Mouse (Mus musculus): ENCODE results near the gene Ackr2. TPM values are rescaled to one million over a fixed set of nuclear protein-coding genes. Genes with fewer than 3 reads are reported as not detected.

Gene Ackr2
- polyA plus RNA-seq, 1 experiment from 2014 or later: 0.89 TPM

- Histone ChIP-seq H3K4me2 (ENCODE audit: low read depth, low read length) (no peak overlapping the region), H3K27me3 (replicated peaks; ENCODE audit: control insufficient read depth, insufficient read depth, low read length) (no peaks in the 10 kb centered on the region), H3K9me3 (ENCODE audit: control insufficient read depth, low read length) (no peaks in the 10 kb centered on the region), H3K4me1 (ENCODE audit: control insufficient read depth, insufficient read depth, low read length) (no peaks in the 10 kb centered on the region), H3K36me3 (ENCODE audit: control insufficient read depth, insufficient read depth, low read length) (no peaks in the 10 kb centered on the region), H3K4me3 (ENCODE audit: low read depth, low read length) (no peak overlapping the region), H3K27ac (replicated peaks; ENCODE audit: low read depth, low read length) (no peak overlapping the region), H3K9ac (ENCODE audit: low read depth, low read length) (no peak overlapping the region)
- 80% methylated on average over 4 of the region's 4 CpGs for WGBS
- DNase-seq (ENCODE audit: low spot score) (no peak), ATAC-seq (ENCODE audit: low read depth) (no peak)
Measured at GRCm38 (mm10) chr9:121905556-121906185, 7.5 kb downstream of the Ackr2 start.

GRCm38 (mm10) chr9:121906456-121906855 is 8.3 kb downstream of the Ackr2 start:
- no peak overlapping the region for H3K4me2 ChIP-seq (ENCODE audit: low read depth, low read length)
- H3K4me3 ChIP-seq (ENCODE audit: low read depth, low read length): no peak overlapping the region
- no peak overlapping the region for H3K27ac ChIP-seq (replicated peaks; ENCODE audit: low read depth, low read length)
- DNase-seq (ENCODE audit: low spot score) (no peak), ATAC-seq (ENCODE audit: low read depth) (no peak)
- H3K27me3 ChIP-seq (replicated peaks; ENCODE audit: control insufficient read depth, insufficient read depth, low read length): no peaks in the 10 kb centered on the region
- 77% methylated on average over 5 of the region's 5 CpGs for WGBS
- no peaks in the 10 kb centered on the region for H3K4me1 ChIP-seq (ENCODE audit: control insufficient read depth, insufficient read depth, low read length)
- H3K9ac ChIP-seq (ENCODE audit: low read depth, low read length): no peak overlapping the region
- H3K9me3 ChIP-seq (ENCODE audit: control insufficient read depth, low read length): no peaks in the 10 kb centered on the region
- no peaks in the 10 kb centered on the region for H3K36me3 ChIP-seq (ENCODE audit: control insufficient read depth, insufficient read depth, low read length)

- Histone ChIP-seq H3K27ac (replicated peaks; ENCODE audit: low read depth, low read length) (no peak overlapping the region), H3K4me2 (ENCODE audit: low read depth, low read length) (no peak overlapping the region), H3K9me3 (ENCODE audit: control insufficient read depth, low read length) (no peaks in the 10 kb centered on the region), H3K4me1 (ENCODE audit: control insufficient read depth, insufficient read depth, low read length) (no peaks in the 10 kb centered on the region), H3K27me3 (replicated peaks; ENCODE audit: control insufficient read depth, insufficient read depth, low read length) (no peaks in the 10 kb centered on the region), H3K9ac (ENCODE audit: low read depth, low read length) (no peak overlapping the region), H3K4me3 (ENCODE audit: low read depth, low read length) (no peak overlapping the region), H3K36me3 (ENCODE audit: control insufficient read depth, insufficient read depth, low read length) (no peaks in the 10 kb centered on the region)
- 69% methylated on average over 10 of the region's 10 CpGs for WGBS
- DNase-seq (ENCODE audit: low spot score) (no peak), ATAC-seq (ENCODE audit: low read depth) (no peak)
Measured at GRCm38 (mm10) chr9:121907356-121908070, 9.4 kb downstream of the Ackr2 start.

GRCm38 (mm10) chr9:121908321-121908720 is 10.2 kb downstream of the Ackr2 start:
- Histone ChIP-seq H3K4me1 (ENCODE audit: control insufficient read depth, insufficient read depth, low read length) (no peaks in the 10 kb centered on the region), H3K36me3 (ENCODE audit: control insufficient read depth, insufficient read depth, low read length) (no peaks in the 10 kb centered on the region), H3K9ac (ENCODE audit: low read depth, low read length) (no peak overlapping the region), H3K4me3 (ENCODE audit: low read depth, low read length) (no peak overlapping the region), H3K27me3 (replicated peaks; ENCODE audit: control insufficient read depth, insufficient read depth, low read length) (no peaks in the 10 kb centered on the region), H3K27ac (replicated peaks; ENCODE audit: low read depth, low read length) (no peak overlapping the region), H3K4me2 (ENCODE audit: low read depth, low read length) (no peak overlapping the region), H3K9me3 (ENCODE audit: control insufficient read depth, low read length) (no peaks in the 10 kb centered on the region)
- ATAC-seq (ENCODE audit: low read depth) (no peak), DNase-seq (ENCODE audit: low spot score) (no peak)
- WGBS: 92% methylated on average over 17 of the region's 17 CpGs

- DNase-seq (ENCODE audit: low spot score) (no peak), ATAC-seq (ENCODE audit: low read depth) (no peak)
- H3K36me3 ChIP-seq (ENCODE audit: control insufficient read depth, insufficient read depth, low read length): no peaks in the 10 kb centered on the region
- H3K9me3 ChIP-seq (ENCODE audit: control insufficient read depth, low read length): no peaks in the 10 kb centered on the region
- 76% methylated on average over 4 of the region's 6 CpGs for WGBS
- no peak overlapping the region for H3K9ac ChIP-seq (ENCODE audit: low read depth, low read length)
- H3K4me3 ChIP-seq (ENCODE audit: low read depth, low read length): no peak overlapping the region
- no peak overlapping the region for H3K4me2 ChIP-seq (ENCODE audit: low read depth, low read length)
- no peaks in the 10 kb centered on the region for H3K4me1 ChIP-seq (ENCODE audit: control insufficient read depth, insufficient read depth, low read length)
- no peaks in the 10 kb centered on the region for H3K27me3 ChIP-seq (replicated peaks; ENCODE audit: control insufficient read depth, insufficient read depth, low read length)
- no peak overlapping the region for H3K27ac ChIP-seq (replicated peaks; ENCODE audit: low read depth, low read length)
Measured at GRCm38 (mm10) chr9:121909635-121910034, 11.5 kb downstream of the Ackr2 start.

- Histone ChIP-seq H3K4me2 (ENCODE audit: low read depth, low read length) (no peak overlapping the region), H3K36me3 (ENCODE audit: control insufficient read depth, insufficient read depth, low read length) (no peaks in the 10 kb centered on the region), H3K9ac (ENCODE audit: low read depth, low read length) (no peak overlapping the region)
Measured at GRCm38 (mm10) chr9:121911196-121911595, 13.0 kb downstream of the Ackr2 start.

GRCm38 (mm10) chr9:121912786-121913185 is 14.6 kb downstream of the Ackr2 start:
- Histone ChIP-seq H3K27me3 (replicated peaks; ENCODE audit: control insufficient read depth, insufficient read depth, low read length) (no peaks in the 10 kb centered on the region), H3K4me3 (ENCODE audit: low read depth, low read length) (no peak overlapping the region), H3K4me1 (ENCODE audit: control insufficient read depth, insufficient read depth, low read length) (no peaks in the 10 kb centered on the region), H3K9ac (ENCODE audit: low read depth, low read length) (no peak overlapping the region), H3K9me3 (ENCODE audit: control insufficient read depth, low read length) (no peaks in the 10 kb centered on the region), H3K27ac (replicated peaks; ENCODE audit: low read depth, low read length) (no peak overlapping the region), H3K36me3 (ENCODE audit: control insufficient read depth, insufficient read depth, low read length) (no peaks in the 10 kb centered on the region), H3K4me2 (ENCODE audit: low read depth, low read length) (no peak overlapping the region)
- ATAC-seq (ENCODE audit: low read depth) (no peak), DNase-seq (ENCODE audit: low spot score) (no peak)
- 73% methylated on average over 4 of the region's 4 CpGs for WGBS

More at GRCm38 (mm10) chr9:121911196-121911595, 13.0 kb downstream of the Ackr2 start:
- Histone ChIP-seq H3K27me3 (replicated peaks; ENCODE audit: control insufficient read depth, insufficient read depth, low read length) (no peaks in the 10 kb centered on the region), H3K4me1 (ENCODE audit: control insufficient read depth, insufficient read depth, low read length) (no peaks in the 10 kb centered on the region), H3K9me3 (ENCODE audit: control insufficient read depth, low read length) (no peaks in the 10 kb centered on the region), H3K4me3 (ENCODE audit: low read depth, low read length) (no peak overlapping the region), H3K27ac (replicated peaks; ENCODE audit: low read depth, low read length) (no peak overlapping the region)
- ATAC-seq (ENCODE audit: low read depth): no peak
- no peak for DNase-seq (ENCODE audit: low spot score)
- WGBS: 88% methylated on average over 7 of the region's 7 CpGs

GRCm38 (mm10) chr9:121914226-121914757 is 16.1 kb downstream of the Ackr2 start:
- no peak overlapping the region for H3K4me2 ChIP-seq (ENCODE audit: low read depth, low read length)
- no peaks in the 10 kb centered on the region for H3K9me3 ChIP-seq (ENCODE audit: control insufficient read depth, low read length)
- ATAC-seq (ENCODE audit: low read depth) (no peak), DNase-seq (ENCODE audit: low spot score) (no peak)
- H3K4me1 ChIP-seq (ENCODE audit: control insufficient read depth, insufficient read depth, low read length): no peaks in the 10 kb centered on the region
- H3K36me3 ChIP-seq (ENCODE audit: control insufficient read depth, insufficient read depth, low read length): no peaks in the 10 kb centered on the region
- 76% methylated on average over 8 of the region's 8 CpGs for WGBS
- H3K4me3 ChIP-seq (ENCODE audit: low read depth, low read length): no peak overlapping the region
- H3K9ac ChIP-seq (ENCODE audit: low read depth, low read length): no peak overlapping the region
- no peak overlapping the region for H3K27ac ChIP-seq (replicated peaks; ENCODE audit: low read depth, low read length)
- H3K27me3 ChIP-seq (replicated peaks; ENCODE audit: control insufficient read depth, insufficient read depth, low read length): no peaks in the 10 kb centered on the region

All from embryonic facial prominence, embryonic 14.5 days (tissue).